Mouse (Mus musculus) cerebellum, adult 11 months (tissue): ENCODE measurements around the gene Tpt1.
A peak's percentile ranks its signal among the peaks of the same experiment; 100 is the strongest.
"Not testable (repeated sequence)": the region's sequence is repeated elsewhere in the genome, so short reads cannot be mapped to it uniquely, and the experiment has no call there.

Experiments
- DNase-seq: peaks from one replicate; pipeline ENCODE4 v3.0.0; 2022

Tpt1 gene

DNA sequence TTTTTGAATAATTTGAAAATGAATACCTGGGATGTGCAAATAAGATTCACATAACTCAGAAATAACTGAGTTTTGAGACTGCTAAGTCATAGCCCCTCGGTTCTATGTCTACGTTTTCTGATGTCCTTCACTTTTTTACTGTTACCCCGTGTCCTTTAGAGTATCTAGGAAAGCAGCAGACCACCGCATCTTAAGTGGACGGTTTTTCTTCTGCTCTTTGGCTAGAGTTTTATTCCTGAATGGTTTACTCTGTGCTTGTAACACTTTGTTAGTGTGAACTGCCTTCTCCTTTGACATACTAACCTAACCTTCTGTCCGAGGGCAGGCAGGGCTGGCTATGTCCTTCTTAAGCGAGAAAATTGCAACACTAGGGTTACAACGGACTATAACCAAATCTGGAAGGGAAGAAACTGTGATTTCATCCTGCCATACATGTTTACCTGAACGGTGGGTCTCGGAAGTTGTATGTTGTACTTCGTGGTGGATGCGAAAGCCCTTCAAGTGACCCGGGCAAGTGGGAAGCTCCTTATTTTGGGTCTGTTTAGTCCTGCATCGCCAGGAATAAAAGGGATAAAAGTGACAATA, 690 bp upstream of the Tpt1 start:
- DNase-seq: no peak

DNA sequence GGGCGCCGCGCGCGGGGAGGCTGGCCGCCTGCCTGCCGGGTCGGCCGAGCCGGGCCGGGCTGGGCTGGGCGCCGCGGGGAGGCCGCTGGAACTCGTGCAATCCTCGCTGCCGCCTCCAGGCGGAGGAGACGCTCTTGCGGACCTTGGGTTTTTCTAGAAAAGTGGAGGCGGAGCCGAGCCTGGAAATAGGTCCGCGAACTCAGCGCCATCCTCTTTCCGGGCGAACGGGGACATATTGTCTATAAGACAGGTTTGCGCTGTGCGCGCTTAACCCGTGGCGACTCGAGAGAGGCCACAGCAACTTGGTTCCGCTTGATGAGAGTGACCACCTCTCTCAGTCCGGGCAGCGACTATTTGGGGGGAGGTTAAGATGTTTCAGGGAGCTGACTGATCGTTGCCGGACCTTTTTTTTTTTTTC, 814 bp downstream of the Tpt1 start:
- peak; percentile 88 for DNase-seq

DNA sequence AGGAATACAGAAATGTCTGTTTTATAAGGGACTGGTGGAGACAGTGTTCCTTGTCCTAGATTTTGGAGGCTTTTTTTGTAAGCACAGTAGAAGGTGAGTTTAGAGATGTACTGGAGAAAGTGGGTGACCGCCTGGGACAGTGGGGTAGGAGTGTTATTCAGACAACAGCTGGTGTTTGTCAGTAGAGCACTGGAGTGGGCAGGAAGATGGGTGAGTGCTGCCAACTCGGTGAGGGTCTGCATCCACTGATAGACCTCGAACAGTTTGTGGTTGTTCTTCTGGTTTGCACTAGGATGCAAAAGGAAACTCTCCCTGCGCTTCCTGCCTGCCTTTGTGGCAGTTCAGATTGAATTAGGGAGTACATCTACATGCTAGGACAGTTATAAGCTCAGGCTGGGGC, 2.8 kb downstream of the Tpt1 start:
- DNase-seq: no peak

DNA sequence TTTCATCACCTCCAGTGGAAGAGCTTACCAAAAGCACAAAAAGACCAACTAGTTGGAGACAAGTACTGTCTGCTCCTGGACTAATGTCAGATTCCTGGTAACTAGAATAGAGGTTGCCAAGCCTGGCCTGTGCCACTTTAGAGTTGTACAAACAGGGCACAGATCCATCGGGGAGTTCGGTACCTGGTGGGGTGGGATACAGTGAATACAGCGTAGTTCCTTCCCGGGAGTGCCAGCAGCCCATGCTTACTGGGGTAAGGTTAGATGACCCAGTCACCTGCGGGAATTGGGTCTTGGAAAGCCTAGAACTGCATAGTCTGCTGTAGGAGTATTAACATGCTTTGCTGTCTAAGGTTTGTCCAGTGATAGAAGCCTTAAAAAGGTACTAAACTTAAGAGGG, 3.6 kb downstream of the Tpt1 start:
- DNase-seq: no peak

DNA sequence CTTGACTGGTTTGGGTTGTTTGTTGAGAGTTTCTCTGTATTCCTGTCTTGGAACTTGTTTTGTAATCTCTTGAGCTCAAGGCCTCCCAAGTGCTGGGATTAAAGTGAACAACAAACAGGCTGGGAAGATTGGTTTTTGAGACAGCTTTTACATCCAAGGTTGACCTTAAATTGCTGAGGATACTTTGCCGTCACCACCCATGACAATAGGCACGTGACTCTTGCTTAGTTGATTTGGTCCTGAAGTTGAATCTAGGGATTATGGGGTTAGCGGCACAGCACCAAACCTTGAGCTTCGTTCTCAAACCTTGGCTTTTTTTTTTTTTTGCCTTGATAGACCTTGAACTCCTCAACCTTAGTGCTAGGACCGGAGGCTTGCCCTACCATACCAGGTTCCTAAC, 4.3 kb downstream of the Tpt1 start:
- DNase-seq: no peak

GRCm38 (mm10) chr14:75849842-75850568, 5.1 kb downstream of the Tpt1 start:
- DNase-seq: no peak

- no peak for DNase-seq
These were observed 5.9 kb downstream of the Tpt1 start for GRCm38 (mm10) chr14:75850819-75851218.

DNA sequence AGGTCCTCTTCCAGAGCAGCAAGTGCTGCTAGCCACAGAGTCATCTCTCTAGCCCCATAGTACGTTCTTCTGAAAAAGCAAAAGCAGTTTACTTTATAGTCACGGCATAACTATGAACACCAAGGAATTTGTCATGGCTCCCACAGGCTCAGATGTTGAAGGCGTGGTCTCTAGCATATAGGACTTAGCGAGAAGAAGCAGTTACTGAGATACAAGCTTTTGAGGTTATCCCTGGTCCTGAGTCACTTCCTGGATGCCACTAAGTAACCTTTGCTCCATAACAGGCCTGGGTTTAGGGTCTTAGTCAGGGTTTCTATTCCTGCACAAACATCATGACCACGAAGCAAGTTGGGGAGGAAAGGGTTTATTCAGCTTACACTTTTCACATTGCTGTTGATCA, 7.1 kb downstream of the Tpt1 start:
- DNase-seq: no peak

DNA sequence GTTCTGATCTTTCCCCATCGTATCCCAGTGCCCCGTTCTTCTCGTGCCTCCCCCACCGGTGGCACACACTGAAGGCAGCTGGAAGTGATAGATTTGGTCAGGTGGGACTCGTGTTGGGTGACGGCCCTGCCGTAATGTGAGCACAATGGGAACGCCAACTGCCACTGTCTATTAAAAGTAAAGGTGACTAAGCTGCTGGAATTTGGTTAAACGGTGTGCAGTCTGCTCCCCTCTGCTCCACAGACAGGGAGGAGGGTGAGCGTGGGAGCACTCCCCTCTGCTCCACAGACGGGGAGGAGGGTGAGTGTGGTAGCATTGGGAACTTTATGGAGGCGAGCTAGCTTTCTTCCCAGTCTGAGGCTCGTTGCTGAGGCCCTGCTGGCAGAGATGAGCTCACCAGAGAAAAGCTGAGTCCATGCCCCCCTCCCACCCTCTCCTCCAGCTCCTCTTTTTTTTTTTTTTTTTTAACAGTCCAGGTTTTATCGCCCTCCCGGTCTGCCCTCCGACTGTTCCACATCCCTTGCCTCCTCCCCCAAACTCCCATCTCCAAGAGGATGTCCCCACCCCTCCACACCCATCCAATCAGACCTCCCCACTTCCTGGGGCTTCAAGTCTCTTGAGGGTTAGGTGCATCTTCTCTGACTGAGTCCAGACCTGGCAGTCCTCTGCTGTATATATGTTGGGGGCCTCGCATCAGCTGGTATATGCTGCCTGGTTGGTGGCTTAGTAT, 10.5 kb downstream of the Tpt1 start:
- DNase-seq: no peak

DNA sequence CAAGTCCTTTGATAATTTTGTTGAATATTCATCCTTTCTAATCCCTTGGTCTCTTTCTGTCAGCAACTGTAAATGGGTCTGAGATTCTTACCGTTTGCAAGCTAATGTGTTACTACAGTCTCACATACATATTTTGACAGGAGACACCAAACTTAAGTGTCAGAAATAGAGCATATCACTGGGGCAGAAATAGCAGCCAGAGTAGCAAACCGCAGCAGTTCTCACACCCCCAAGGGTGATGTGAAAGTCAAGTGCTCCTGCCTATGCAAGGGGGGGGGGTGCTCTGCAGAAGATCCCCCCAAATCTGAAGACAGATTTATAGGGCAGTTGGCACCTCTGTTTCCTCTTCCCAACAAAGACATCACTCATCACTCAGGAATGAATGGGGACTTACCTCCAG, 13.3 kb downstream of the Tpt1 start:
- no peak for DNase-seq

GRCm38 (mm10) chr14:75859619-75860018, 14.7 kb downstream of the Tpt1 start:
- no peak for DNase-seq

- DNase-seq: no peak
These were observed 17.8 kb downstream of the Tpt1 start for GRCm38 (mm10) chr14:75862701-75863100.

GRCm38 (mm10) chr14:75863549-75864409, 18.9 kb downstream of the Tpt1 start:
- no peak for DNase-seq

DNA sequence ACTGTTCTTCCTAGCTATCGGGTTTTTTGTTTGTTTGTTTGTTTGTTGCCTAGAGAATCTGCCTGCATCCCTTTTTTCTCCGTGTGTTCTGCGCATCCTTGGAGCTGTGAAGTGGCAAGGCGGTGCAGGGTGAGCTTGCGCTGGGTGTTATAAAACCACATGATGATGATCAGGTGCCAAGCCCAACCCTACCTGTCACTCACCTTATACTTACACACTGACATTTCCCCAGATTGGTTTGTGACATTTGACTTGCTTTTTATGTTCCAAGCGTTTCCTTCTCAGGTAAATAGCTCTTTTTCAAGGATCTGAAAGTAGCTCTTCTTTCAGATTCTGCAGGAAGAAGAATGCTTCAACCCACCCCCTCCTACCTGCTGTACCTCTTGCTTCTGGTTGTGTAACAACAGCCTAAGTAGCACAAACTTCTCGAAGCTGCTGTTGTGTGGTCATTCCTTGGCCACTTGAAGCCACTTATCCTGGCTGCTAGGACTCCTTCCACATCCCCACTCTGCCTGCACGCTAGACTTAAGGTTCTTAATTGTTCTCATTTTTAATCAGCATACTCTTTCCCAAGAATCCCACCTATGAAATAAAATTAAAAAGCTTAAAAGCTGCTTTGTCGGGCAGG, 21.9 kb downstream of the Tpt1 start:
- DNase-seq: no peak

- not testable (repeated sequence) for DNase-seq
These were observed 23.1 kb downstream of the Tpt1 start for GRCm38 (mm10) chr14:75868028-75868427.

DNA sequence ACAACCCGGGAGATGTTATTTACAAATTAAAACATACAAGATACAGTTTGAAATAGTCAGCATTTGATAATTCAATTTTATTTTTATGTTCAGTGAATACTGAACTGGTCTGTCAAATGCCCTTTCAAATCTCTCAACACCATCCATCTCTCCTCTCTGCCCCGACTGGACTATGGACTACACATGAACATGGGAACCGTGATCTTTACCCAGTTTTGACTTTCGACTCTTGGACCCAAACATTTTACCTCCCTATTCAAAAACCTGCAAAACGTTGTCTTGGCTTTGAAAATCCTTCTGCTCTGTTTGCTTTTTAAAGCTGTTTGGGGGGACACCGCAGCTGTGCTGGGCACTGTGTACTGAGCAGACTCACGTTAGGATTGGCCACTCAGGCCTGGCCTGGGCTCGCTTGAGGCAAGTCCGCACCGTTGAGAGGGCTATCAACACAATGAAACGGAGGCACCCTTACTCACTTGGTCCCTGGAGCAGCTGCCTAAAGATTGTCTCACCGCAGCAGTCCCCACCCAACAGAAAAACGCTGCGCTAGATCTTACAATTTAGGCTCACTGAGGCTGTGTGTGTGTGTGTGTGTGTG, 25.0 kb downstream of the Tpt1 start:
- no peak for DNase-seq

DNA sequence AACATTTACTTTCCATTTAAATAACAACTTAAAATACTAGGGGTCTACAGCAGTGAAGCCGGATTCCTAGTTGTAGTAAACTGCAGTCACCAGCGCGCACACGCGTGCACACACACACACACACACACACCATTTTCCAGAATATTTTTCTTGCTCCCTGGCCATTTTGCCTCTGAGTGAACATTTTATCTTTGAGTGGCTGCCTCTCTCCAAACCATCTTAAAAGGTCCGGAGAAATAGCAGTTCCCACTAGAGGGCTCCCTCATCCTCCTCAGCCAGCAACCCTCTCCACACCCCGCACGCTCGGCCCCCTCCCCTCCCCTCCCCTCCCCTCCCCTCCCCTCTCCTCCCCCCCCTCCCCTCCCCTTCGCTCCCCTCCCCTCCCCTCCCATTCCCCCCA, 25.7 kb downstream of the Tpt1 start:
- DNase-seq: peak; percentile 15

- DNase-seq: no peak
These were observed 26.2 kb downstream of the Tpt1 start for GRCm38 (mm10) chr14:75871111-75871510.

GRCm38 (mm10) chr14:75871750-75872149, 26.9 kb downstream of the Tpt1 start:
- no peak for DNase-seq

DNA sequence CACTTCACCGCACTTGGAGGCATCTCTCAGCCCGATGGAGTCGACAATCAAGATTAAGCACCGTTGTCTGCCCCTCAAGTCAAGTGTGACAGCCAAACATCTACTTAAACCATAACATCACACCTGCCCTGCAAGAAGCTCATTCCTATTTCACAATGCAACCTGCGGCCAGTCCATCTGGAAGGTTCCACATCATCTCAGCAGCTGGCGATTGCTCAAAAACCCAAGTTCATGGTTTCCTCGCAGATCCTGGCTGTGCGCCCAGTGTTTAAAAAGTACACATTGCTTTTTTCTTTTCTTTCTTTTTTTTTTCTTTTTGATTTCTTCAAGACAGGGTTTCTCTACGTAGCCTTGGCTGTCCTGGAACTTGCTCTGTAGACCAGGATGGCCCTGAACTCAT, 28.7 kb downstream of the Tpt1 start:
- DNase-seq: no peak

GRCm38 (mm10) chr14:75876320-75877043, 31.6 kb downstream of the Tpt1 start:
- DNase-seq: peak; percentile 68

DNA sequence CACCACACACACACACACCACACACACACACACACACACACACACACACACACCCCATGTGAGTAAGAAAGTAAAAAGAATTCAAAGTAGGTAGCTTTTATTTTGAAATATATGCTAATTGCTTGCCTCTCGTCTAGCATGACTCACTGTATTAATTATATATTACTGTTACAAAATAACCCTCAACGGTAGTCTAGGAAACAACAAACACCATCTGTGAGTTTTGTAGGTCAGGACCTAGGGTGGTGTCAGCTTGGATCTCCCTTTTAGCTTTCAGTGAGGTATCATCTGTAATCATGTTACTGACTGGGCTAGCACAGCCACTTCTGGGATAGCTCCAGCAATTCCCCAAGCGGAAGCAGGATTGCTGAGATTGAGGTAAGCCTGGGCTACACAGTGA, 32.4 kb downstream of the Tpt1 start:
- no peak for DNase-seq
